Mouse (Mus musculus) erythroblast, embryonic 14.5 days (primary cell): Measurements from ENCODE around the gene Arhgap35. TPM values are rescaled to one million over a fixed set of nuclear protein-coding genes. Genes with fewer than 3 reads are reported as not detected.

ENCODE experiments used
- H3K27me3 ChIP-seq: 2 replicates; pipeline ENCODE4 v1.6.1; 2012; ENCODE audit warnings: inconsistent platforms; ENCODE audit not compliant: control insufficient read depth
- H3K36me3 ChIP-seq: 2 replicates; pipeline ENCODE4 v1.6.1; 2012; ENCODE audit warnings: mild to moderate bottlenecking, inconsistent platforms; ENCODE audit not compliant: control insufficient read depth
- H3K4me1 ChIP-seq: 2 replicates; pipeline ENCODE4 v1.6.1; 2012; ENCODE audit warnings: inconsistent platforms; ENCODE audit not compliant: control insufficient read depth
- H3K4me3 ChIP-seq: replicated peaks from 2 replicates; pipeline ENCODE3; 2012; ENCODE audit warnings: moderate library complexity, mild to moderate bottlenecking, inconsistent platforms
- H3K9me3 ChIP-seq: 2 replicates; pipeline ENCODE4 v1.6.1; 2012; ENCODE audit warnings: low read length, inconsistent platforms, mixed read lengths; ENCODE audit not compliant: control insufficient read depth
- GATA1 ChIP-seq: IDR thresholded peaks from 2 replicates; pipeline ENCODE4 v1.6.1; 2012; ENCODE audit warnings: low read length, inconsistent platforms, mixed read lengths
- TAL1 ChIP-seq: IDR thresholded peaks from 3 replicates; pipeline ENCODE4 v1.6.1; 2012; ENCODE audit warnings: low read length, inconsistent platforms, mixed read lengths
- polyA plus RNA-seq: library from polyadenylated mRNA; stranded (reverse); fragments of >175 nt; gene quantifications from 2 replicates; pipeline ENCODE4 v1.2.3, GENCODE M21; 2012

Arhgap35 gene
- polyA plus RNA-seq, 1 experiment = 0.04 TPM

GRCm38 (mm10) chr7:16554215-16554614 is 60.6 kb downstream of the Arhgap35 start:
- Histone ChIP-seq H3K27me3 (no peaks in the 10 kb centered on the region), H3K4me3 (no peak overlapping the region), H3K9me3 (no peaks in the 10 kb centered on the region), H3K36me3 (no peaks in the 10 kb centered on the region; the same call in 1 of the 2 replicates), H3K4me1 (no peaks in the 10 kb centered on the region)
- TF ChIP-seq GATA1 (no peak), TAL1 (no peak)

GRCm38 (mm10) chr7:16551581-16551980 is 63.2 kb downstream of the Arhgap35 start:
- H3K4me1 ChIP-seq = no peaks in the 10 kb centered on the region
- H3K4me3 ChIP-seq = no peak overlapping the region
- no peaks in the 10 kb centered on the region for H3K9me3 ChIP-seq
- no peak for TF ChIP-seq GATA1
- no peak for TF ChIP-seq TAL1
- no peaks in the 10 kb centered on the region for H3K27me3 ChIP-seq
- H3K36me3 ChIP-seq = peaks cover 3% of the 10 kb centered on the region; the same call in 1 of the 2 replicates

- no peaks in the 10 kb centered on the region for H3K9me3 ChIP-seq
- peaks cover 5% of the 10 kb centered on the region; the same call in 1 of the 2 replicates for H3K36me3 ChIP-seq
- H3K27me3 ChIP-seq = no peaks in the 10 kb centered on the region
- H3K4me1 ChIP-seq = no peaks in the 10 kb centered on the region
- H3K4me3 ChIP-seq = no peak overlapping the region
- no peak for TF ChIP-seq TAL1
Observed at GRCm38 (mm10) chr7:16549299-16549698, 65.5 kb downstream of the Arhgap35 start.

GRCm38 (mm10) chr7:16544770-16545169 is 70.0 kb downstream of the Arhgap35 start:
- H3K9me3 ChIP-seq = no peaks in the 10 kb centered on the region
- H3K4me1 ChIP-seq = no peaks in the 10 kb centered on the region
- H3K27me3 ChIP-seq = no peaks in the 10 kb centered on the region
- no peak overlapping the region for H3K4me3 ChIP-seq
- TF ChIP-seq GATA1 (no peak), TAL1 (no peak)
- peaks cover 5% of the 10 kb centered on the region; the same call in 1 of the 2 replicates for H3K36me3 ChIP-seq

- Histone ChIP-seq H3K4me1 (no peaks in the 10 kb centered on the region), H3K27me3 (no peaks in the 10 kb centered on the region), H3K9me3 (no peaks in the 10 kb centered on the region)
Observed at GRCm38 (mm10) chr7:16537220-16537903, 77.4 kb downstream of the Arhgap35 start.

GRCm38 (mm10) chr7:16525995-16526394 is 88.8 kb downstream of the Arhgap35 start:
- Histone ChIP-seq H3K9me3 (no peaks in the 10 kb centered on the region), H3K36me3 (no peaks in the 10 kb centered on the region; the same call in 1 of the 2 replicates), H3K4me3 (no peak overlapping the region), H3K27me3 (no peaks in the 10 kb centered on the region), H3K4me1 (no peaks in the 10 kb centered on the region)
- TF ChIP-seq GATA1 (no peak), TAL1 (no peak)

More at GRCm38 (mm10) chr7:16537220-16537903, 77.4 kb downstream of the Arhgap35 start:
- Histone ChIP-seq H3K4me3 (no peak overlapping the region), H3K36me3 (peaks cover 7% of the 10 kb centered on the region)
- TF ChIP-seq GATA1 (no peak), TAL1 (no peak)

- Histone ChIP-seq H3K36me3 (no peaks in the 10 kb centered on the region; the same call in 1 of the 2 replicates), H3K27me3 (no peaks in the 10 kb centered on the region), H3K9me3 (no peaks in the 10 kb centered on the region), H3K4me3 (no peak overlapping the region), H3K4me1 (no peaks in the 10 kb centered on the region)
- TF ChIP-seq GATA1 = no peak
- TF ChIP-seq TAL1 = no peak
Observed at GRCm38 (mm10) chr7:16525448-16525847, 89.3 kb downstream of the Arhgap35 start.

- Histone ChIP-seq H3K27me3 (no peaks in the 10 kb centered on the region), H3K4me3 (no peak overlapping the region), H3K4me1 (no peaks in the 10 kb centered on the region), H3K9me3 (no peaks in the 10 kb centered on the region), H3K36me3 (no peaks in the 10 kb centered on the region; the same call in 1 of the 2 replicates)
- TF ChIP-seq TAL1 (no peak), GATA1 (no peak)
Observed at GRCm38 (mm10) chr7:16524308-16524707, 90.5 kb downstream of the Arhgap35 start.

- Histone ChIP-seq H3K27me3 (no peaks in the 10 kb centered on the region), H3K4me1 (no peaks in the 10 kb centered on the region), H3K9me3 (no peaks in the 10 kb centered on the region), H3K36me3 (peaks cover 4% of the 10 kb centered on the region), H3K4me3 (no peak overlapping the region)
- TF ChIP-seq TAL1 (no peak), GATA1 (no peak)
Observed at GRCm38 (mm10) chr7:16519310-16519709, 95.5 kb downstream of the Arhgap35 start.
